Mouse (Mus musculus) 416B (cell line): ENCODE results near the gene Batf2.
"Not testable (repeated sequence)": the region's sequence is repeated elsewhere in the genome, so short reads cannot be mapped to it uniquely, and the experiment has no call there.

ENCODE experiments used
- DNase-seq: peaks from one replicate; pipeline ENCODE4 v3.0.0; 2011; ENCODE audit warnings: low read depth

The Batf2 gene

GRCm38 (mm10) chr19:6132171-6132827, 8.5 kb upstream of the Batf2 start:
- DNase-seq, result no peak

- DNase-seq, result not testable (repeated sequence)
Measured at GRCm38 (mm10) chr19:6133197-6133596, 7.6 kb upstream of the Batf2 start.

- no peak for DNase-seq
Measured at GRCm38 (mm10) chr19:6136397-6136796, 4.4 kb upstream of the Batf2 start.

- no peak for DNase-seq
Measured at GRCm38 (mm10) chr19:6139701-6140100, 1.1 kb upstream of the Batf2 start.

- DNase-seq, result no peak
Measured at GRCm38 (mm10) chr19:6140374-6140677, 457 bp upstream of the Batf2 start.

DNA sequence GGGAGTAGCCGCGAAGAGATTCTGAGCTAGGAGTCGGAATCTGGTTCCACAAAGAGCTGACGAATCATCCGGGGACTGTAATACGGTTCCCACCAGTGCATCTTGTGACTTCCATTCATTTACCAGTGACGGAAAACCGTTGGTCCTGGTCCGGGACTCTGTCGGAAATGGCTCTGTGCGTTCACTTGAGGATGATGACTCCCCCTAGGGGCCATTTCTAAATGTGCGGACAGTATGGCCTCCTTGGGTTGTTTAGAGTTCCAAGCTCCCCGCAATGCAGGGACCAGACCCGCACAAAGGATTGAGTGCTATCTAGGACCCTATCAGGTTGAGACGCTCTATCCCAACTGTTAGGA, 589 bp downstream of the Batf2 start, which contains the start of gene Arl2:
Gene Arl2 (minus strand): TSS at position 155 of the 356 bp plus-strand sequence.
- DNase-seq, result peak; percentile 97

DNA sequence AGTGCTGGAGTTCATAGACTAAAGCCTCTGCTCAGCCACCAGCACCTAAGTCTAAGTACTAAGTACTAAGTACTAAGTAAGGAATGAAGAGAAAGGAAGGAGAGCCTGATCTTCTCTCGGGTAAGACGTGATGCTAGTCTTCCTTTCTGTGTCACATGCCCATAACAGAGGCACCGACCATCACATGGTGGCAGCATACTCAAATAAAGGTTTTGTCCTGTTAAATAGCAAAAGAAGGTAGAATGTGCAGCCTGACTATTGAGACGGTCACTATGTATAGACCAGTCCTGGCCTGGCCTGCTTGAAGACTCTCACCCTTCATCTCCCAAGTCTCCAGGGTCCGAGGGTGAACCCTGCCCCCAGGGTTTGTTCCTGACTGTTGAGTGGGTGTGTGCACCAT, 4.1 kb downstream of the Batf2 start:
- DNase-seq, result peak; percentile 35

DNA sequence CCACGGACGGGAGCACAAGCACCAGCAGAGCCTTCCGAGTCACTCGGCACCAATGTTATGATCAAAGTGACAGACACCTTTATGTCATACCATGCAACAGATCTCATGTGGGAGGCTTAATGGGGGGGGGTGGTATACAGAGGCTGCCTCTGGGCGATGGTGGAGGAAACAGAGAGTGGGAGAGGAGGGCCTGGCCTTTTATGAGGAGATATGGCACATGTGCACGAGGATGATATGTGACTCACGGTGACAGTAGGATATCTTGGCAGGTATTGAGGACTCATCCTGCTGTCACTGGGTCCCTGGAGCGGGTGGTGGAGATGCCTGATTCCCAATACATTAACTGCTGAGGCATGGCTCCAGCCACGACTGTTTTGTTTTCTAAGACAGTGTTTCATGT, 14.4 kb downstream of the Batf2 start:
- no peak for DNase-seq

DNA sequence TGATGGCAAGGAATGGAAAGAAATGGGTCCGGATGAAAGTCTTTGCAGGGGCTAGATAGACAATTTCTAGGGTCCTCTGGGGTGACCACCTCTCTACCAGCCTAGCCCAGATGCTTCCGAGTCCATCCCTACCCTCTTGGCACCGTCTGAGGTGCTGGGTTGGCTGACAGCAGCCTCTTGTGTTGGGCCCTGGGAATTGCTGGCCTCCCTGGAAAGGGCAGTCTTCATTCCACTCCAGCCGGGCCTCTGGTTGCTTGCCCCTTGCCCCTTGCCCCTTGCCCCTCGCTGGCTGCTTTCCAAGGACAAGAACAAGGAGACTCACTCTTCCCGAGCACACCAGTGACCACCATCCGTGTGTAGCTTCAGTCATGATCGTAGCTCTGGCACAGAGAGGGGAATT, 15.6 kb downstream of the Batf2 start:
- DNase-seq, result no peak

GRCm38 (mm10) chr19:6157220-6157619, 16.4 kb downstream of the Batf2 start:
- DNase-seq, result peak; percentile 41

DNA sequence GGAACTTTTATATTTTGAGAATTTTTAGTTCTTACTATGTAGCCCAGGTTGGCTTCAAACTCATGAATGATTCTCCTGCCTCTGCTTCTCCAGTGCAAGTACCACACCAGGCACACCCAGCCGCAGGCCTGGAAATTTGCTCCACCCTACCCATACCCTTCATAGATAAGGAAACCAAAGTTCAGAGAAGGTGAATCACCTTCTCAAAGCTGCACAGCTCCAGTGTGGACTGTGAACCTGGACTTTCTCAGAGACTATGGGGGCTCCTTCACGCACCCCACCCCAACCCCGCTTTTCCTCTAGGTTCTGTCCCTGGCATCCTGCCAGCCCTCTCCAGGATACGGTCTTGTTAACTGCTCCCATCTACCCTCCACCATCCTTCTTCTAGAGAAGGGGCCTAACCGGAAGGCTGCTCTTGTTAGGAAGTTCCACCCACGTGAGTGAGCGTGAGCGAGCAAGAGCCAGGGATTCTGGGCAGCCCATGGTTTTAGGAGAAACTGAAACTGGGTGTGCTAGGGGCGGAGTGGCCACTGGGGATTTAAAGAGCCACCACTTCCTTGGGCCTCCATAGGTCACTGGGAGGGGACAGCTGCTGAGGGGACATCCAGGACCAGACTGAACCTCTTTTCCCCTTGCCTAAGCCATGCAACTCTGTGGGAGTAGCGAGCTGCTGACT, 23.2 kb downstream of the Batf2 start:
- peak; percentile 44 for DNase-seq

- no peak for DNase-seq
Measured at GRCm38 (mm10) chr19:6166750-6167149, 26.0 kb downstream of the Batf2 start.

DNA sequence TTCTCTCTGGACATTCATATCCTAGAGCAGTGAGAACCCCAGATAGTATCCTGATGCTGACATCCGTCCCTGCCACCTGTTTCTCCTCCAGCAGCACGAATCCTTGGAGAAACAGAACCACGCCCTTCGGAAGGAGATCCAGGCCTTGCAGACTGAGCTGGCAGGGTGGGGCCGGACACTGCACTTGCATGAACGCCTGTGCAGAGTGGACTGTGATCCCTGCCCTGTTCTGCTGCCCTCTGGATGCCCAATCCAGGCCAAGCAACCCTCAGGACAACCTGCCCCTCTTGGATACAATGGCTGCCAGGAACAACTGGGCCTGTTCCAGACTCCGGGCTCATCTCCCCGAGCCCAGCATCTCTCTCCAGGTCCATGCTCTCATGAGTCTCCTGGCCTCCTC, 30.4 kb downstream of the Batf2 start:
- DNase-seq, result no peak

DNA sequence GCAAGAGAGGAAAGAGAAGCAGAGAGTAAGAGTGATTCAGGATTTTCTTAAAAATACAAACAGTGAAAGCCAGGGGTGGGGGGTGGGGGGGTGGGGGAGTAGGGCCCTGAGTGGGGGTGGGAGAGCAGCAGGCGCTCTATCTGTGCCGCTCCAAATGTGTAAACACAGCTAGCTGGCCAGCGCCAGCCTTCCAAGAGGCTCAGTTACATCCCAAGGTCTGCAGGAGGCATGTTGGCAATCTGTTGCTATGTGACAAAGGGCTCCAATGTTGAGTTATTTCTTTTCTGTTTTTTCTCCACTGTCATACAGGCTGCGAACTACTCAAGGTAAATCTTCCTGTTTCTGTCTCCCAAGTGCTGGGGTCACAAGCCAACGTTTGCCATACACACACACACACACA, 34.0 kb downstream of the Batf2 start:
- DNase-seq, result no peak

- no peak for DNase-seq
Measured at GRCm38 (mm10) chr19:6178775-6179174, 38.0 kb downstream of the Batf2 start.

DNA sequence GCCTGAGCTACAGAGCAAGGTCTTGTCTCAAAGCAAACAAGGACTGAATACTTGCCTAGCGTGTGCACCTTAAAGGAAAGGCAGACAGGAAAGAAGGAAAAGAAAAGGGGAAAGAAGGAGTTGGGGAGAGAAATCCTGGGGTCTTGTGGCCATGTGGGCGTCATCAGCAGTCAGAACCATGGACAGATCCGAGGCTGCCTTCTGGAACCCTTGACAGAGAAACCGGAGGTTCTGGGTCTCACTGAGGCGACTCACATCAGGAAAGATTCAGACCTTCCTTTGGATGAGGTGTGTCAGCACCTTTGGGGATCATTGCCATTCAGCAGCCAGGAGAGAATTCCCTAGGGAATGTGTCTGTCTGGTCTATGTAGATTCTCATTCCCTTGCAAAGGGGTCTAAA, 40.8 kb downstream of the Batf2 start:
- DNase-seq, result peak; percentile 36

DNA sequence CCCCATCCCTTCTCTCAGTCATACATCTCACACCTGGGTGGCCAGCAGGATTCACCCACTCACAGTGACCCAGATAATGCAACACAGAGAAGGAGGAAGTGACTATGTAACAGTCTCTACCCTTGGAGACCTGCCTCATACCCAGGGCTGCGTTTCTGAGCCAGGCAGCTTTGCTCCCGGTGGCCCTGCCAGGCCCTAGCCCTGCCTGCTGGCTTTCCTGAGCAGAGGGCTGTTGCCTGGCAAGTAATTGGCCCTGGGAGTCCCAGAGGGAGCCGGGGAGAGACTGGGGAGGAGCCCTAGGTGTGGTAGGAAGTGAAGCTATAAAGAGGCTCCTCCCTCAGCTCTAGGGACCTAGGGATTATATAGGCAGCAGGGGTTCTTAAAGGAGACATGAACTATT, 41.8 kb downstream of the Batf2 start:
- DNase-seq, result no peak

GRCm38 (mm10) chr19:6184131-6184530, 43.3 kb downstream of the Batf2 start, which contains the start of gene Majin:
TSS of gene Majin (plus strand) at chr19:6184388.
- DNase-seq, result no peak

DNA sequence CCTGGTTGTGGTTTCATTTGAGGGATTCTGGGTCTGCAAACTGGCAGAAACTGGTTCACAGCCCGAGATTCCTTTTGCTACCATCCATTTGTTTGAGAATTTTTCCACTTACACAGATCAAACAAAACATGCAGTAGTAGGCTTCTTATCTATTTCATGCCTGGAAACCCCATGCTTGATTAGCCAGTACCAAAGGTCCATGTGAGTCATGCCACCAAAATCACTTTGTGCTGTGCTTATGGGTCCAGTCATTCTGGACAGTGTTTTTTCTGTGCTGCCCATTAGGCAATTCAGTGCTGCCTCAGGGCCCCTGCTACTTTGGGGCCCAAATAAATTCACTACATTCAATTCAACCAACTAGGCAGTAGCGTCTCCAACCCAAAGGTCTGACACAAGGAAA, 63.5 kb downstream of the Batf2 start:
- DNase-seq, result no peak

- no peak for DNase-seq
Measured at GRCm38 (mm10) chr19:6206716-6207115, 65.9 kb downstream of the Batf2 start.

GRCm38 (mm10) chr19:6216046-6216705, 75.4 kb downstream of the Batf2 start:
- no peak for DNase-seq

- no peak for DNase-seq
Measured at GRCm38 (mm10) chr19:6218606-6219005, 77.8 kb downstream of the Batf2 start.
